Mouse (Mus musculus) CH12.LX (cell line): Measurements from ENCODE around the gene Zfp663. TPM values are rescaled to one million over a fixed set of nuclear protein-coding genes. Genes with fewer than 3 reads are reported as not detected.

ENCODE experiments used
- DNase-seq: peaks from one replicate; pipeline ENCODE4 v3.0.0-alpha.2; 2013; ENCODE audit errors: extremely low read depth
- H3K27ac ChIP-seq: 2 replicates; pipeline ENCODE4 v1.5.1; 2012; ENCODE audit warnings: low read depth, mild to moderate bottlenecking, control low read depth, moderate library complexity; ENCODE audit not compliant: insufficient read depth
- H3K27me3 ChIP-seq: replicated peaks from 2 replicates; pipeline ENCODE3; 2012; ENCODE audit warnings: inconsistent platforms
- H3K36me3 ChIP-seq, 2 experiments: replicated peaks in 1 of 2; 2 replicates each; pipeline versions ENCODE3 to v1.6.1; 2012; ENCODE audit warnings: inconsistent platforms in 1 of 2, low read length in 1 of 2, mild to moderate bottlenecking in 1 of 2, mixed read lengths in 1 of 2, moderate library complexity in 1 of 2; ENCODE audit not compliant: control insufficient read depth in 1 of 2, insufficient read depth in 1 of 2
- H3K4me1 ChIP-seq, 2 experiments: 2 replicates each; pipeline ENCODE4 v1.6.1; 2012; ENCODE audit warnings: inconsistent platforms in 1 of 2, moderate library complexity in 1 of 2; ENCODE audit not compliant: insufficient read depth in 2 of 2, control insufficient read depth in 1 of 2
- H3K4me2 ChIP-seq: 2 replicates; pipeline ENCODE4 v1.6.1; 2012; ENCODE audit warnings: low read depth, mild to moderate bottlenecking, control low read depth; ENCODE audit not compliant: poor library complexity, insufficient read depth, severe bottlenecking
- H3K4me3 ChIP-seq, 3 experiments: fragments of 150-350 bp in 1 of 3; sonication (generic) in 1 of 3; replicated peaks in 1 of 3; 2 replicates each; pipeline versions ENCODE3 to v1.5.1; 2011 to 2012; ENCODE audit warnings: low read depth in 2 of 3, low read length in 2 of 3, mild to moderate bottlenecking in 2 of 3, moderate library complexity in 2 of 3, control low read depth in 1 of 3, improper control_type of control experiment in 1 of 3, inconsistent platforms in 1 of 3, mixed read lengths in 1 of 3; ENCODE audit not compliant: poor library complexity in 1 of 3
- H3K79me2 ChIP-seq: replicated peaks from 2 replicates; pipeline ENCODE4 v1.6.1; 2012; ENCODE audit warnings: mild to moderate bottlenecking, moderate library complexity; ENCODE audit not compliant: control insufficient read depth, poor library complexity, insufficient read depth, severe bottlenecking; ENCODE audit errors: extremely low read depth
- H3K9ac ChIP-seq: 2 replicates; pipeline ENCODE4 v1.6.1; 2012; ENCODE audit warnings: low read depth, mild to moderate bottlenecking, control low read depth, moderate library complexity; ENCODE audit not compliant: insufficient read depth
- H3K9me3 ChIP-seq: replicated peaks from 2 replicates; pipeline ENCODE3; 2012; ENCODE audit warnings: low read length, inconsistent platforms, mixed read lengths
- CHD1 ChIP-seq: IDR thresholded peaks from 2 replicates; pipeline ENCODE4 v1.6.1; 2012; ENCODE audit warnings: low read depth, low read length, improper control_type of control experiment, inconsistent platforms
- CTCF ChIP-seq, 2 experiments: IDR thresholded peaks in 1 of 2; conservative IDR thresholded peaks in 1 of 2; 2 replicates each; pipeline ENCODE4 v1.5.1; 2011 to 2012; ENCODE audit warnings: low read depth in 2 of 2, low read length in 2 of 2, improper control_type of control experiment in 1 of 2, inconsistent platforms in 1 of 2, mild to moderate bottlenecking in 1 of 2, moderate library complexity in 1 of 2
- E2F4 ChIP-seq: IDR thresholded peaks from 2 replicates; pipeline ENCODE4 v1.6.1; 2011; ENCODE audit warnings: low read depth, low read length, improper control_type of control experiment; ENCODE audit not compliant: insufficient replicate concordance
- ELF1 ChIP-seq: IDR thresholded peaks from 2 replicates; pipeline ENCODE4 v1.6.1; 2014; ENCODE audit warnings: low read depth, mild to moderate bottlenecking, inconsistent platforms, low read length, improper control_type of control experiment
- EP300 ChIP-seq: IDR thresholded peaks from 2 replicates; pipeline ENCODE4 v1.6.1; 2011; ENCODE audit warnings: low read length, improper control_type of control experiment
- GABPA ChIP-seq: IDR thresholded peaks from 2 replicates; pipeline ENCODE4 v1.6.1; 2012; ENCODE audit warnings: low read depth, low read length, improper control_type of control experiment, inconsistent platforms; ENCODE audit not compliant: insufficient replicate concordance
- IRF4 ChIP-seq: IDR thresholded peaks from 2 replicates; pipeline ENCODE4 v1.6.1; 2014; ENCODE audit warnings: low read depth, mild to moderate bottlenecking, inconsistent platforms, low read length, improper control_type of control experiment
- KAT2A ChIP-seq: IDR thresholded peaks from 2 replicates; pipeline ENCODE4 v1.6.1; 2012; ENCODE audit warnings: low read length, improper control_type of control experiment, inconsistent platforms; ENCODE audit not compliant: insufficient replicate concordance
- MAFK ChIP-seq: IDR thresholded peaks from 2 replicates; pipeline ENCODE4 v1.6.1; 2011; ENCODE audit warnings: low read length, improper control_type of control experiment; ENCODE audit not compliant: insufficient replicate concordance
- MAX ChIP-seq: IDR thresholded peaks from 2 replicates; pipeline ENCODE4 v1.6.1; 2011; ENCODE audit warnings: low read length, improper control_type of control experiment
- MEF2A ChIP-seq: IDR thresholded peaks from 2 replicates; pipeline ENCODE4 v1.6.1; 2014; ENCODE audit warnings: low read depth, mild to moderate bottlenecking, inconsistent platforms, low read length, improper control_type of control experiment, borderline replicate concordance
- MYC ChIP-seq: IDR thresholded peaks from 2 replicates; pipeline ENCODE4 v1.6.1; 2011; ENCODE audit warnings: low read depth, mild to moderate bottlenecking, improper control_type of control experiment, low read length
- POLR2AphosphoS2 ChIP-seq: IDR thresholded peaks from 2 replicates; pipeline ENCODE4 v1.6.1; 2011; ENCODE audit warnings: low read depth, low read length, improper control_type of control experiment
- RAD21 ChIP-seq: IDR thresholded peaks from 2 replicates; pipeline ENCODE4 v1.6.1; 2011; ENCODE audit warnings: low read depth, mild to moderate bottlenecking, low read length, improper control_type of control experiment, moderate library complexity
- SIN3A ChIP-seq: IDR thresholded peaks from 2 replicates; pipeline ENCODE4 v1.6.1; 2012; ENCODE audit warnings: low read length, improper control_type of control experiment, inconsistent platforms
- TBP ChIP-seq: conservative IDR thresholded peaks from 2 replicates; pipeline ENCODE4 v1.6.1; 2011; ENCODE audit warnings: low read depth, low read length, improper control_type of control experiment
- UBTF ChIP-seq: IDR thresholded peaks from 2 replicates; pipeline ENCODE4 v1.6.1; 2012; ENCODE audit warnings: low read depth, mild to moderate bottlenecking, inconsistent platforms, low read length, improper control_type of control experiment, moderate library complexity
- USF1 ChIP-seq: IDR thresholded peaks from 2 replicates; pipeline ENCODE4 v1.6.1; 2014; ENCODE audit warnings: low read depth, mild to moderate bottlenecking, inconsistent platforms, low read length, improper control_type of control experiment
- ZC3H11A ChIP-seq: IDR thresholded peaks from 2 replicates; pipeline ENCODE4 v1.6.1; 2012; ENCODE audit warnings: low read depth, mild to moderate bottlenecking, inconsistent platforms, low read length, improper control_type of control experiment
- ZKSCAN1 ChIP-seq: IDR thresholded peaks from 2 replicates; pipeline ENCODE4 v1.6.1; 2012; ENCODE audit warnings: low read depth, inconsistent platforms, low read length, improper control_type of control experiment, borderline replicate concordance
- ZNF384 ChIP-seq: IDR thresholded peaks from 2 replicates; pipeline ENCODE4 v1.6.1; 2012; ENCODE audit warnings: low read depth, low read length, improper control_type of control experiment, inconsistent platforms
- dilution Hi-C: fragments of 300-500 bp; cut with MboI; formaldehyde crosslinking; loops from 2 replicates; pipeline ENCODE4 v1.14.3; 2020; ENCODE audit warnings: low sequenced_read_pairs; ENCODE audit not compliant: extremely low pct_unique_long_range_greater_than_20kb, extremely low pct_ligation_motif_present
- in situ Hi-C: fragments of 300-500 bp; cut with MboI; formaldehyde crosslinking; loops from 3 replicates; pipeline ENCODE4 v1.14.3; 2019; ENCODE audit warnings: low sequenced_read_pairs, low pct_ligation_motif_present, low pct_unique_long_range_greater_than_20kb, mixed read lengths
- polyA plus RNA-seq: library from polyadenylated mRNA; unstranded; fragments of >175 nt; gene quantifications from 2 replicates; pipeline ENCODE4 v1.2.1, GENCODE M21; 2012; ENCODE audit warnings: low read depth; ENCODE audit not compliant: insufficient read length
- total RNA-seq, 2 experiments: library from RNA; depleted of rRNA; stranded (reverse); fragments of 300-350 nt in 1 of 2; fragments of >200 nt in 1 of 2; gene quantifications; 2 replicates each; pipeline ENCODE4 v1.2.3; 2012 to 2014

Zfp663 gene
- total and polyA plus RNA-seq, 3 experiments = not detected

- Histone ChIP-seq H3K36me3 (peaks cover 47 to 84% of the 10 kb centered on the region in 2 experiments), H3K4me1 (peaks cover 0 to 28% of the 10 kb centered on the region in 2 experiments; a peak in 2 of 4 replicates), H3K27me3 (no peaks in the 10 kb centered on the region), H3K27ac (no peak overlapping the region)
- DNase-seq = no peak
- dilution Hi-C loops = no loop called here
- TF ChIP-seq MAFK (no peak), IRF4 (no peak), MEF2A (no peak), MYC (no peak), ELF1 (no peak), ZC3H11A (no peak), TBP (no peak), MAX (no peak), CHD1 (no peak), GABPA (no peak), UBTF (no peak), RAD21 (no peak), POLR2AphosphoS2 (no peak), USF1 (no peak), ZNF384 (no peak)
- TF ChIP-seq, all 38 proteins: peak for 0
- no peaks in the 10 kb centered on the region for H3K9me3 ChIP-seq
- no peak overlapping the region for H3K4me2 ChIP-seq
- in situ Hi-C loops = no loop called here
- H3K79me2 ChIP-seq = no peaks in the 10 kb centered on the region
- no peak overlapping the region for H3K9ac ChIP-seq
- H3K4me3 ChIP-seq = no peak overlapping the region
Observed at GRCm38 (mm10) chr2:165314197-165314596, 54.3 kb downstream of the Zfp663 start.

DNA sequence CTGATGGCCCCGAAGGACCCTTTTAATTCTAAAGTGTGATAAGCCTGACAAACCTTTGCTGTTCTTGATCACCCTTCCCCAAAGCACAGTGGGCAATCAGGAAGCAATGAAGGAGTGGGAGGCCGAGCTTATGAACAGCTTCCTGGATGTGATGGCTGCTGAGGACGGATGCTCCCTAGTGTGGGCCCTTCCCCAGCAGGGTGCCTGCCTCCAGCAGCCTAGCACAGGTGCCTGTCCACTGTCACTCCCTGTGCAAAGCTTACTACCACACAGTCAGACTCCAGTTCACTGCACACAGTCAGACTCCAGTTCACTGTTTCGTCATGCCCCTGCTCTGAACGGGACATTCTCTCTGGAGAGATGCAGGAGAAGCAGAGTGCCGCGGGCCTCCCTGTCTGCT, 56.1 kb downstream of the Zfp663 start:
- no peak for TF ChIP-seq KAT2A
- no peak for TF ChIP-seq ZKSCAN1
- TF ChIP-seq MAX = no peak
- no peak for TF ChIP-seq CTCF (conservative IDR thresholded peaks at IDR 0.05 in 1 of 2, IDR thresholded peaks at IDR 0.05 in 1 of 2; ENCODE audit: low read depth in 2 of 2, low read length in 2 of 2)
- no peak for TF ChIP-seq EP300
- no peak for TF ChIP-seq ZNF384
- no peak for TF ChIP-seq E2F4
- no peak for TF ChIP-seq SIN3A
- TF ChIP-seq MYC = no peak
- TF ChIP-seq, all 38 proteins: peak for 0
- dilution Hi-C loops = no loop called here
- DNase-seq = no peak
- Histone ChIP-seq H3K4me3 (no peak overlapping the region), H3K4me2 (no peak overlapping the region), H3K27ac (no peak overlapping the region), H3K9me3 (no peaks in the 10 kb centered on the region), H3K79me2 (no peaks in the 10 kb centered on the region), H3K36me3 (peaks cover 55 to 92% of the 10 kb centered on the region in 2 experiments), H3K4me1 (peaks cover 0 to 35% of the 10 kb centered on the region in 2 experiments; a peak in 2 of 4 replicates), H3K27me3 (no peaks in the 10 kb centered on the region), H3K9ac (no peak overlapping the region)
- in situ Hi-C loops = no loop called here
